Mouse (Mus musculus) myocyte (in vitro differentiated cells): ENCODE measurements around the gene Arl6ip6.

Source experiments
- E2F4 ChIP-seq: IDR thresholded peaks from one replicate; pipeline ENCODE4 v1.6.1; 2011; ENCODE audit warnings: mild to moderate bottlenecking, control low read depth, moderate library complexity; ENCODE audit not compliant: insufficient read depth
- POLR2A ChIP-seq: IDR thresholded peaks from one replicate; pipeline ENCODE4 v1.6.1; 2011; ENCODE audit warnings: low read depth, mild to moderate bottlenecking, control low read depth, moderate library complexity; ENCODE audit not compliant: insufficient read length
- POLR2AphosphoS2 ChIP-seq: IDR thresholded peaks from one replicate; pipeline ENCODE4 v1.6.1; 2011; ENCODE audit warnings: low read depth, control low read depth; ENCODE audit not compliant: insufficient read length
- USF1 ChIP-seq: IDR thresholded peaks from one replicate; pipeline ENCODE4 v1.6.1; 2011; ENCODE audit warnings: low read depth, mild to moderate bottlenecking, control low read depth, moderate library complexity

DNA sequence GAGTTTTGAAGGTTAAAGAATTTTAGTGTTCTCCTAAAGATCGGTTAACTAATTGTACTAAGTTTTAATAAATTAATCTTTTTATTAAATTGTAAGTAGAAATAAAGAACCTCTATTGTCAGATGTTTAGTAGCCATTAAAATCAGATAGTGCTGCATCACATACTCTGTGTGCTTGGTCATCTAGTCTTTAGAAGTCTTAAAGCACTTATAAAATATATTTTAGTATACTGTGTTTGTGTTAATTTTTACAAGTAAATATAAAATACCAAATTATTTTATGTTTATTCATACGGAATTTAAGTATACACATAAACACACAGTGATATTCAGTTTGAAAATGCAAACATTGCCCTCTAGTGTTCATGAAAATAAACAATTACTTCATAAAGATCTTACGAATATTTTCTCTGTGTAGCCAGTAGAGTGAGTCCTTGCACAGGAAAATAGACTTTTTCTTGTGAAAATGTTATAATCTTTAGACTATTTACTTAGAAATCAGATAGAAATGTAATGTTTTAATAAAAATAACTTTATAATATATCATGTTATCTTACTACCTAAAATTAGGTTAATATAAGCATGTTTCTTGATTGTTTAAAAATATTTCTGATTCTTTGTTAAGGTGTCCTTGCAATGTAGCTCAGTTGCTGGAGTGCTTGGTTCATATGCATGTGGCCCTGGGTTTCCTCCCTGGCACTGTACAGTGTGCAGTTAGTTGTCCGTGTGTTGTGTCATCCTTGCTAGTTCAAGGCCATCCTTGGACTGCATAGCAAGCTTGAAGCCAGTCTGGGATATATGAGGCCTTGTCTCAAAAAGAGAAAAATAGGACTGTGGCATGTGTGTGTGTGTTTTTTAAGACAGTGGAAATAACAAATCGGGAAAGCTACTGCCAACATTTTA lies 13.1 kb downstream of the Arl6ip6 start:
- no peak for TF ChIP-seq E2F4
- TF ChIP-seq USF1 = no peak
- no peak for TF ChIP-seq POLR2AphosphoS2
- no peak for TF ChIP-seq POLR2A
